Mouse (Mus musculus): ENCODE data around the gene Vmn2r70. TPM values are rescaled to one million over a fixed set of nuclear protein-coding genes. Genes with fewer than 3 reads are reported as not detected.

Gene Vmn2r70
- polyA plus RNA-seq (2014; fragmentation: Nextera tagmentation; extraction: Ambion mirVana), result not detected in 2 replicates

GRCm38 (mm10) chr7:85569092-85569491, at the start of gene Vmn2r70:
Gene Vmn2r70, minus strand, starts transcription at chr7:85569192.
- no peaks in the 10 kb centered on the region for H3K27me3 ChIP-seq (ENCODE audit: control insufficient read depth, insufficient read depth, low read length)
- H3K36me3 ChIP-seq (ENCODE audit: control insufficient read depth, insufficient read depth, low read length), result no peaks in the 10 kb centered on the region
- H3K4me1 ChIP-seq (replicated peaks; ENCODE audit: control insufficient read depth, insufficient read depth, low read length), result no peaks in the 10 kb centered on the region
- no peak within 1 kb of the TSS for H3K9ac ChIP-seq (ENCODE audit: low read length)
- 83% methylated on average over 2 of the region's 2 CpGs for WGBS
- ATAC-seq (replicated peaks; ENCODE audit: low FRiP score), result no peak
- H3K4me2 ChIP-seq (ENCODE audit: low read depth, low read length, severe bottlenecking), result no peak within 1 kb of the TSS
- DNase-seq (ENCODE audit: low spot score), result no peak
- no peaks in the 10 kb centered on the region for H3K9me3 ChIP-seq (ENCODE audit: control insufficient read depth, low read length)
- no peak within 1 kb of the TSS for H3K27ac ChIP-seq (ENCODE audit: low read depth, low read length)
- H3K4me3 ChIP-seq (ENCODE audit: low read depth, low read length), result no peak within 1 kb of the TSS

GRCm38 (mm10) chr7:85562787-85563186, 6.2 kb downstream of the Vmn2r70 start, which contains the start of gene Vmn2r71:
Gene Vmn2r71, plus strand, starts transcription at chr7:85563087.
- Histone ChIP-seq H3K4me1 (replicated peaks; ENCODE audit: control insufficient read depth, insufficient read depth, low read length) (no peaks in the 10 kb centered on the region), H3K9ac (ENCODE audit: low read length) (no peak within 1 kb of the TSS), H3K4me2 (ENCODE audit: low read depth, low read length, severe bottlenecking) (no peak within 1 kb of the TSS), H3K27ac (ENCODE audit: low read depth, low read length) (no peak within 1 kb of the TSS), H3K9me3 (ENCODE audit: control insufficient read depth, low read length) (no peaks in the 10 kb centered on the region), H3K36me3 (ENCODE audit: control insufficient read depth, insufficient read depth, low read length) (no peaks in the 10 kb centered on the region), H3K27me3 (ENCODE audit: control insufficient read depth, insufficient read depth, low read length) (no peaks in the 10 kb centered on the region), H3K4me3 (ENCODE audit: low read depth, low read length) (no peak within 1 kb of the TSS)
- ATAC-seq (replicated peaks; ENCODE audit: low FRiP score), result no peak
- WGBS, result 78% methylated on average over 5 of the region's 5 CpGs
- no peak for DNase-seq (ENCODE audit: low spot score)

GRCm38 (mm10) chr7:85543118-85543517, 25.9 kb downstream of the Vmn2r70 start:
- Histone ChIP-seq H3K4me1 (replicated peaks; ENCODE audit: control insufficient read depth, insufficient read depth, low read length) (no peaks in the 10 kb centered on the region), H3K36me3 (ENCODE audit: control insufficient read depth, insufficient read depth, low read length) (no peaks in the 10 kb centered on the region), H3K27me3 (ENCODE audit: control insufficient read depth, insufficient read depth, low read length) (no peaks in the 10 kb centered on the region), H3K4me3 (ENCODE audit: low read depth, low read length) (no peak overlapping the region), H3K9ac (ENCODE audit: low read length) (no peak overlapping the region), H3K9me3 (ENCODE audit: control insufficient read depth, low read length) (no peaks in the 10 kb centered on the region; the same call in 1 of the 2 replicates), H3K4me2 (ENCODE audit: low read depth, low read length, severe bottlenecking) (no peak overlapping the region), H3K27ac (ENCODE audit: low read depth, low read length) (no peak overlapping the region)
- 64% methylated on average over 2 of the region's 2 CpGs for WGBS
- no peak for ATAC-seq (replicated peaks; ENCODE audit: low FRiP score)
- no peak for DNase-seq (ENCODE audit: low spot score)

- H3K27ac ChIP-seq (ENCODE audit: low read depth, low read length), result no peak overlapping the region
- no peaks in the 10 kb centered on the region; the same call in 1 of the 2 replicates for H3K9me3 ChIP-seq (ENCODE audit: control insufficient read depth, low read length)
- H3K9ac ChIP-seq (ENCODE audit: low read length), result no peak overlapping the region
- H3K4me3 ChIP-seq (ENCODE audit: low read depth, low read length), result no peak overlapping the region
- H3K4me2 ChIP-seq (ENCODE audit: low read depth, low read length, severe bottlenecking), result no peak overlapping the region
- no peak for ATAC-seq (replicated peaks; ENCODE audit: low FRiP score)
- DNase-seq (ENCODE audit: low spot score), result no peak
- H3K27me3 ChIP-seq (ENCODE audit: control insufficient read depth, insufficient read depth, low read length), result no peaks in the 10 kb centered on the region
- 95% methylated on average over 2 of the region's 2 CpGs for WGBS
- no peaks in the 10 kb centered on the region for H3K36me3 ChIP-seq (ENCODE audit: control insufficient read depth, insufficient read depth, low read length)
- H3K4me1 ChIP-seq (replicated peaks; ENCODE audit: control insufficient read depth, insufficient read depth, low read length), result no peaks in the 10 kb centered on the region
Observed at GRCm38 (mm10) chr7:85542108-85542507, 26.9 kb downstream of the Vmn2r70 start.

Other genes starting within 250 kb of the Vmn2r70 start
- not detected in 2 replicates for gene Vmn2r69, start 153.3 kb downstream of the Vmn2r70 start, polyA plus RNA-seq (2014; fragmentation: Nextera tagmentation; extraction: Ambion mirVana)
- gene Vmn2r71, start 6.1 kb downstream of the Vmn2r70 start, polyA plus RNA-seq (2014; fragmentation: Nextera tagmentation; extraction: Ambion mirVana), result not detected in 2 replicates
- not detected in 2 replicates for gene Vmn2r72, start 185.9 kb upstream of the Vmn2r70 start, polyA plus RNA-seq (2014; fragmentation: Nextera tagmentation; extraction: Ambion mirVana)